Mouse (Mus musculus): ENCODE data around the gene Tmem121b. TPM values are rescaled to one million over a fixed set of nuclear protein-coding genes. Genes with fewer than 3 reads are reported as not detected.

The Tmem121b gene
- polyA plus RNA-seq, 1 experiment from 2014 or later, result 0.31 TPM

DNA sequence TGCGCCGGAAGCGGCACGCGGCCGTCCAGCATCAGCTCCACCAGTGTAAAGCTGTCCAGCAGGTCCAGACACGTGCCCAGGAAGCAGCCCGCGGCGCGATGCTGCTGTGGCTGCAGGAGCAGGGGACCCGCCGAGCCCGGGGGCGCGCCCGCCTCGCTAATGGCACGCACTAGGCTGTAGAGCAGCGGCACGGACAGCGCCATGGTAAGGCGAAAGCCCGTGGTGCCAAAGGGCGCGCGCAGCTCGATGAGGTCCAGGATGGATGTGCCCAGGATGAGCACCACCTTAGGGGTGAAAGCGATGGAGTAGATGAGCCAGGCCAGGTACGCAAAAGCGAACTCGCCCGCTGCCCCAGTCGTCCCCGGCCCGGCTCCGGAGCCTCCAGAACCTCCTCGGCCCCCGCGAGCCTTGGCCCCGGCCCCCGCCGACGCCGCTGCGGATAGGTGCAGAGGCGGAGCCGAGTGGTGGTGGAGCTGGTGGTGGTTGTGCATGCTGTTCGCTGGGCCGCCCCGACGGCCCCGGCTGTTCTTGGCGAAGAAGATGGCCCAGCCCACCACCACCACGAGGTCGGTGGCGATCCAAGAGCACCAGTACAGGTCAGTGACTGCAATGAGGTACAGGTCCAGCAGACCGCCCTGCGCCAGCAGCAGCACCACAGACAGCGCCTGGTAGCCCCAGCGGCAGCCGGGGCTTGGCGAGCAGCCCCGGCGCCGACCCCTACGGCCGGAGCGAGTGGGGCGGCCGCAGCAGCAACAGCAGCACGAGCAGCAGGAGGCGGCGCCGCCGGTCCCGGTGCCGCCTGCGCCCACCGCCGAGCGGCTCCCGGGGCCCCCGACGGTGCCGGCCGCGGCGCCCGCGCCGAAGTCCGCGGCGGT is 871 bp downstream of the Tmem121b start:
- no peak for DNase-seq (ENCODE audit: low spot score)

DNA sequence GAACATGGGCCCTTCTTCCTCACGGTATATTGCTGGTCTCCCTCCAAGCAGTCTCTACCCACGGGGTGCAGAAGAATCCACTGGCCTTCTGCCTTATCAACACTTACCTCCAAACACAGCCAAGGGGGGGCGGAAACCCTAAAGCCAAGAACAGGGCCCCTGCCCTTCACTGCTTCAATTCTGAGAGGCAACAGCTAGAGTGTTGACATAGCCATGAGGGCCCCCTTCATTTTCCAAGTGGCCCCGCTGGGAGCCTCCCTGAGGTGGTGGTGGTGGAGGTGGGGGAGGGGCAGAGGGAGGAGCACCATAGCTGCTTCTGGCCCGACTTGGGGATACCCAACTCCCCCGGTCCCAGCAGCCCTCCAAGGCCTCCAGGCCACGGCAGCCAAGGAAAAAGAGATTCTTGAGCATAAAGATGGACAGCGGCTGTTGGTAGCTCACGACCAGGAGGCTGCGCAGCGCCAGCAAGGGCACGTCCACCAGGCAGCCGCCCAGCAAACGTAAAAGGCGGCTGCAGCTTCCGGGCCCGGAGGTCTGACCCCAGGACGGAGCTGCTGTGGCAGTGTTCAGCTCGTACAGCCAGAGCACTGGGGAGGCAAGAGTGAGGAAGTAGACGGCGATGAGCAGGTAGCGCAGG is 1.6 kb downstream of the Tmem121b start:
- no peak for DNase-seq (ENCODE audit: low spot score)

DNA sequence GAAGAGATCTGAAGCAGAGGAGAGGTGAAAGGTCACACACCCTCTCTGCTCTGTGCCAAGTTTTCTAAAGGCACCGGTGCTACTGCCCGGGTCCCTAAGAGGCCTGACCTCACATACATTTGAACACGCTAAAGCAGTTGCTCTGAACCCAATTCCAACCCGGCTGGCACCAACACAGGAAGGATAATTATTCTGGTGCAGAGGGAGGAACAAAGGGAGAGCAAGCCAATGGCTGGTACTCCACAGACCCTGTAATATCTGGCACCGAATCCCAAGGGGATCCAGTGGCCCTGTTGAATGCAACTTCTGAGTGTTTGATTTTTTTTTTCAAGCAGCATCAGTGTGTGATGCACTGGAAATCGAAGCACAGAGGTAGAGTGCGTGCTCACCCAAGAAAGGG is 2.5 kb downstream of the Tmem121b start:
- DNase-seq (ENCODE audit: low spot score), result no peak

DNA sequence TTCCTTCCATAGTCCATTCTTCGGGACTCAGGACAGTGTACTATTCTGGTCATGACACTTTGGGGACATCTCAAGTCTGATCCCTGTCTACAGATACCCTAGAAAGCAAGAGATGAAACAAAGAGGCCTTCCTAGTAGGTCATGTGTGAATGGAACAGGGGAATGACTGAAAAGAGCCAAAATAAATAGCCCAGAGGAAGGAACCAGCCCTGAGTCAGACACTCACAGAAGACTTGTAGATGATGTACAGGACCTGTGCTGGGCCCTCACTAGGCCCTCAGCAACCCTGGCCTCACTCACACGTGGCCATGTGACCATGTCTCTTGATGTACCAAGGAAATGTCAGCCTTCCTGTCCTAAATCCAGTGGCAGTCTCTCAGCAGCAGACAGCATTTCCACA is 4.1 kb downstream of the Tmem121b start:
- no peak for DNase-seq (ENCODE audit: low spot score)

DNA sequence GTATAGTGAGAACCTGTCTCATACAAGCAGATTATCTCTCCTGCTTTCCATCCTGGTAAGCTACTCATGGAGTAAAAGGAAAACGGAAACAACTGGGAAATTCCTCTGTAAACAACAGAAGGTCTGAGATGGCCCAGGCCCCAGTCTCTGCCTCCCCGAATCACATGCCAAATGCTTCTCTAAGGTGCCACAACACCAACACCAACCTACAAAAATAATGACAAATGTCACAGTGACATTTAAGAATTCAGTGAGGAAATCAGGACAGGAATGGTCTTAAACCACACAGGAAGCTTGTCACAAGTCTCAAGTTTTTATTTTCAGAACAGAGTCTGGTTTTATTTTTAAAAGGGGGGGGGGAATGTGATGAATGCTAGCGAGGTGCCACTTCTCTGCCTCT is 5.0 kb downstream of the Tmem121b start:
- no peak for DNase-seq (ENCODE audit: low spot score)

DNA sequence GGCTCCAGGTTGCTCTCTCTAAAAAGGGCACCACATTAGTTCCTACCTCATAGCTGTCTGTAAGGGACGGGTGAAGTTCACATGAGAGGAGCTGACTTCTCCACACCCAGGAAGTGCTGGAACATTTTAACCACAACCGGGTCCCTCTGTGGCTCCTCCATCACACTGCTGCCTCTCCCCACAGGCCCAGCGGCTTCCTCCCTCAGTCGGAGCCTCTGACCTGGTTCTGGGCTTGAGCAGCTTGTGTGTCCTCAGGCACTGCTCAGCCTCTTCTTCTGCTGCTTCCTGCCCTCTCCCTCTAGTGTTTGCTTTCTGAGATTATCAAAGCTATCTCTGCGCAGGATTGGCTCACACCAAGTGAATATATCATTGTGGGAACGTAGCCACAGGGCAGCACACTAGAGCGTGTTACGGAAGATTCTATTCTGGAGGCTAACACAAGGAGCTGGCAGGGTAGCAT is 7.5 kb downstream of the Tmem121b start:
- peak; percentile 77 for DNase-seq (ENCODE audit: low spot score)

DNA sequence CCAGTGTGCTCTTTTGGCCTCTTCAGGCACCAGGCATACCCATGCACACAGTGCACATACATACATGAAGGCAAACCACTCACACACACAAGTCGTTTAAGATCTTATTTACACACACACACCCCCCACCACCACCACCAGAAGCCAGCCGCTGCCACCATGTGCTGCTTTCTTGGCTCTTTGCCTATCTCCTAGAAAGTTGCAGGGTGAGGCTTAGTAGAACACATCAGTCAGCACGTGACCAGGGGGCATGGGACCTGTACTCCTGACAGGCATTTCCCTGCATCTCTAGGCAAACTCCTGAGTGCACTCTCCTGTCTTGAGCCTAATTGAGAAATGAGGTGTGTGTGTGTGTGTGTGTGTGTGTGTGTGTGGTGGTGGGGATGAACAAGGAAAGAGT is 8.6 kb downstream of the Tmem121b start:
- DNase-seq (ENCODE audit: low spot score), result no peak

DNA sequence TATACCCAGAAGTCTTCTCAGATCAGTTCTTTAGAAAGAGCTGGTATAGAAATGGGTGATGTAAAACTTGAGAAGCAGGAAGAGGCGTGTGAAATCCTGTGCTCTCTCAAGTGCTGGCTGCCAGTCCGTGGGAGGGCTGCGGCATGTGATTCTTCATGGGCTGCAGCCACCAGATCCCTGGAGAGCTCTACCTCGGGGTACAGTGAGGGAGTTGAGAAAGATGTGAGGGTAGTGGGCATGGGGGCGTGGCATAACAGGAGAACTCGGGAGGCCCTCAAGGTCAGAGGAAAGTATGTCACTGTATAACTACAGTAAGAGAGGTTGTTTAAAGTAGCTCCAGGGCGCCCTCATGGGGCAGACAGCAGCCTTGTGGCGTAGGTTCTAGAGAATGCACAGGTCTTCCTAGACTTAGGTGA is 10.4 kb downstream of the Tmem121b start:
- peak; percentile 72 for DNase-seq (ENCODE audit: low spot score)

DNA sequence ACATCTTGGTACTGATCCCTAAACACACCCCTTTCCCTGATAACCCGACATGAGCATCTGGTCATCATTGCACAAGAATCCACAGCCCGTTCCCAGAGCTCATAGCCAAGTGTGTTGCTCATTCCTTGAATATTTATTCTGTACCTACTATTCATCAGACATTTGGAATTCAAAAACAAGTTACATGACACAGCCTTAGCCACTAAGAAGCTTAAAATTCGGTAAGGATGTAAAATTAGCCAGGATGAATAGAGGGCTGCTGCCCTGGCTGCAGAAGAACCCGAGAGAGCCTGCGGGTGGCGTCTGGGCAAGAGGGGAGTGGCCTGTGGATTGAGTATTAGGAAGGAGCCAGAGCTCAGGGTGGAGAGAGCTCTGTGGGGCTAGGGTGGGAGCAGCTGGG is 10.9 kb downstream of the Tmem121b start:
- DNase-seq (ENCODE audit: low spot score), result no peak

DNA sequence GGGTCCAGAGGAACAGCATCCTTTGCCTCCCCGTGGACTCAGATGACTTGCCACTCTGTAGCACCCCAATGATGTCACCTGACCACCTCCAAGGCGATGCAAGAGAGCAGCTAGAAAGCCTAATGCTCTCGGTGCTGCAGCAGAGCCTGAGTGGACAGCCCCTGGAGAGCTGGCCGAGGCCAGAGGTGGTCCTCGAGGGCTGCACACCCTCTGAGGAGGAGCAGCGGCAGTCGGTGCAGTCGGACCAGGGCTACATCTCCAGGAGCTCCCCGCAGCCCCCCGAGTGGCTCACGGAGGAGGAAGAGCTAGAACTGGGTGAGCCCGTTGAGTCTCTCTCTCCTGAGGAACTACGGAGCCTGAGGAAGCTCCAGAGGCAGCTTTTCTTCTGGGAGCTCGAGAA is 11.6 kb downstream of the Tmem121b start:
- DNase-seq (ENCODE audit: low spot score), result no peak

DNA sequence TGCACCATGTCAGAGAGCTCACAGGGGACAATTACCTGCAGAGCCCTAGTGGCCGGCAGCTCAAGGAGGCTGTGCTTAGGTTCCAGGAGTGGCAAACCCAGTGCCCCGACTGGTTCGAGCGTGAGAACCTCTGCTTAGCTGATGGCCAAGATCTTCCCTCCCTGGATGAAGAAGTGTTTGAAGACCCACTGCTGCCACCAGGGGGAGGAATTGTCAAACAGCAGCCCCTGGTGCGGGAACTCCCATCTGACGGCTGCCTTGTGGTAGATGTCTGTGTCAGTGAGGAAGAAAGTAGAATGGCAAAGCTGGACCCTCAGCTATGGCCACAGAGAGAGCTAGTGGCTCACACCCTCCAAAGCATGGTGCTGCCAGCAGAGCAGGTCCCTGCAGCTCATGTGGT is 12.1 kb downstream of the Tmem121b start:
- DNase-seq (ENCODE audit: low spot score), result peak; percentile 46

DNA sequence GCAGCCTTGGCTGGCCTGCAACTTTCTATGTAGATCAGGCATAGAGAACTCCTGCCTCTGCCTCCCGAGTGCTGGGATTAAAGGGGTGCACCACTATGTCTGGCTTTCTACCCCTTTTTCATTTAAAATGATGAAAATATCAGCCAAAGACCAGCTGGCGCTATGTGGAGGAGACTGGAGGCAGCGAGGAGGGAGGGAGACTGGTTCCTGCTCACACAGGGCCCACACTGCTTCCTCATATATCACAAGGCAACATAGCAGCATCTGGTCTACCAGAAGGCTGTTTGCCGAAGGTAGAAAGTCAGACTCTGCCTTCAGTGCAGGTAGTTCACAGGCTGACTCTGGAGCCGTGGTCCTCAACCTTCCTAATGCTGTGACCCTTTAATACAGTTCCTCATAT is 13.2 kb downstream of the Tmem121b start:
- no peak for DNase-seq (ENCODE audit: low spot score)

DNA sequence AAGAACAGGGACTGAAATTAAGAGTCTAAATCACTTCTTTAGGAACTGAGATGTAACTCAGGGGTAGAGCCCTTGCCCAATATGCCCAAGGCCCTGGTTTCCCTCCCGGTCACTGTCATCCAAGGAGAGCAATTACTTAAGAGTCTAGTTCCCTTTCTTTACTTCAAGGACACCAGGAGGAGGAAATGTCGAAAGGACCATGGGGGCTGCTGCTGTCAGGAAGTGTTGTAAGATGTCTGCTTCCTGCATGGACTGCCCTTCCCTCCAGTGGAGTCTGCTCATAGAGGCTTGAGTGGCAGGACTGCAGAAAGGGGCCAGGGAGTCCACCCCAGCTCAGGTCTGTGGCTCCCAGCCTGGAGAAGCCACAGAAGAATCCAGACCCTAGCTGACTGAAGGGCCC is 14.3 kb downstream of the Tmem121b start:
- DNase-seq (ENCODE audit: low spot score), result no peak

DNA sequence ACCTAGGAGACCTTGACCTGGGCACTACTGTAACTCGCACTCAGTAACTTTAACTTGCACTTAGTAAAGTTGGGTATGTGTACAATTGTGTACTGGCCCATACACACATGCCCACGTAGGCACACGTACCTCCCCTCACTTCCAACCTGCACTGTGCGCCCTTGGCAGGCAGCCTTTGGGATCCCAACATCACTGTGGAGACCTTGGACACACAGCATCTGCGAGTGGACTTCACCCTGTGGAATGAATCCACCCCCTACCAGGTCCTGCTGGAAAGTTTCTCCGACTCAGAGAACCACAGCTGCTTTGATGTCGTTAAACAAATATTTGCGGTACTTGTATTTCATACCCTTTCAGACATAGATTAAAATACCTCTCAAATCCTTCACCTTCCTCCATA is 18.3 kb downstream of the Tmem121b start:
- no peak for DNase-seq (ENCODE audit: low spot score)

DNA sequence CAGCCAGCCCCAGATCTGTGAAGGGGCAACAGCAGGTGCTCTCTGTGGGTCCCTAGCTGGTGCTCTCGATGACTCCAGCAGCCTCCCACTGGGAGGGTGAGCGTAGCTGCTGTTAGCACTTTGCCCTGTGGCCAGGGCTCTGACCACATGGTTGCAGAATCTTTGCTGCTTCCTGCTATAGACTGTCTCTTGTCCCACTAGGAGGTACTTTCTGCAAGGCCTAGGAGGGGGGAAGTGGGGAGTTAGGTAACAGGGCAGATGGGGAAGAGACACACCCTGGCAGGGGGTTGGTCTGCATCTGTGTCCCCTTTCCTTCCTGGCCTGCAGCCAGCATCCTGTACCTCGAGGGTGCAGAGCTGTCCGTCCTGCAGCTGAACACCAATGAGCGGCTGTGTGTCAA is 20.2 kb downstream of the Tmem121b start:
- no peak for DNase-seq (ENCODE audit: low spot score)

DNA sequence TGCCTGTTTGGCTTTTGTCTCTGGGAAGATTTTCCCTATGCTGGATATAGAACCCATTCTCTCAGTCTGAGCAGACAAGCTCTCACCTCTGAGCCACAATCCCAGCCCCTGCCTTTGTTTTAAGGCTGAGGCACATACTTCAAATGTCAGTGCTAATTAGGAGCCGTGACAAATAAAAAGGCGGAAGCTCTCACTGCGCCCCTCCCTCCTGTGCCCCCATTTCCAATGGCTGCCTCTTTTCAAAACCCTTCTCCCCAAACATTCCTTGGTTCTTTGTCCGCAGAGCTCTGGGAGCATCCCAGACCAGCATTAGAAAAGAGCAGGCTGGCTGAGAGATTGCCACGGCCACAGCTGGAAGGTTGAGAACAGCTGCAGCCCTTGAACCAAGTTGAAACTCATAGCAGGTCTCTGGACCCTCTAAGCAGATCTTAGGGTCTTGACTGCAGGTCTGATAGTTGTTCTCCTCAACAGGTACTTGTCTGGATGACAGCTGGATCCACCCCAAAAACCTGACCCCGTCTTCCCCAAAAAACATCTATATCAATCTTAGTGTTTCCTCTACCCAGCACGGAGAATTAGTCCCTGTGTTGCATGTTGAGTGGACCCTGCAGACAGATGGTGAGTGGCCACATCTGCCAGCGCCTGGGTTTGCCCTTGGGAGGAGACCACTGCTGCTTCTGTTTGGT is 21.0 kb downstream of the Tmem121b start:
- DNase-seq (ENCODE audit: low spot score), result no peak

DNA sequence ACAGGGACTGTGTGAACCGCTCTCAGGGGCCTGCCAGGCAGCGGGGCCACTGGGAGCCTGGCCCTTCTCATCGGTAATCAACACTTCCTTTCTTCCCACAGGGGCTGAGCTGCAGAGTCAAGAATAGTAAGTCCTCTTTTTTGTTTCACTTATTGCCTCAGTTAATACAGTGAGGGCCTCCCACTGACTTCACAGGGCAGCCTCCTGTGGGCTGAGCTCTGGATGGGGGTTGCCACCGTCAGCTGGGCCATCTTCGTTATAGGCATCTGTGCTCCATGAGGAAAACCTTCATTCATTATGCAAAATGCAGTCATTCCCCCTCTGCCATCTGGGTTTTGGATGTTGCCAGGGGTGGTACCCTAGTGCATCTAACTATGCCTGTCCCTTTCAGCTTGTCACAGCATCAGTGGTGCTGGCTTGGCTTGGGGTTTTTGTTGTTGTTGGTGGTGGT is 21.6 kb downstream of the Tmem121b start:
- no peak for DNase-seq (ENCODE audit: low spot score)

DNA sequence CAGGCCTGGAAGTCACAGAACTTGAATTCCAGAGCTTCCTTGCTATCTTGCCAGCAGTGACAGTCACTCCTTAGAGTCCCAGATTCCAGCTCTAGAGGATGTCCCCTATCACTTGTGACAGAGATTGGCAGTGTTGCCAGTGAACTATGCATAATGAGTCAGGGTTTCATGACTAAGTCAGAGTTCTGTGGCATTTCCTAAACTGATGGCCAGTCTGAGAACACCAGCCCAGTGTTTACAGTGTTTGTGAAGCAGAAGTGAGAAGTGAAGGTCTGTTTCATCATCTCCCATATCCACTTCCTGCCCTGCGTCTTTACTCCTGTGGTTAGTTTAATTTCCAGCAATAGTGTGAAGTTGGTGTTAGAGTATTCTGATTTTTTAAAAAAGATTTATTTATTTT is 22.9 kb downstream of the Tmem121b start:
- no peak for DNase-seq (ENCODE audit: low spot score)

DNA sequence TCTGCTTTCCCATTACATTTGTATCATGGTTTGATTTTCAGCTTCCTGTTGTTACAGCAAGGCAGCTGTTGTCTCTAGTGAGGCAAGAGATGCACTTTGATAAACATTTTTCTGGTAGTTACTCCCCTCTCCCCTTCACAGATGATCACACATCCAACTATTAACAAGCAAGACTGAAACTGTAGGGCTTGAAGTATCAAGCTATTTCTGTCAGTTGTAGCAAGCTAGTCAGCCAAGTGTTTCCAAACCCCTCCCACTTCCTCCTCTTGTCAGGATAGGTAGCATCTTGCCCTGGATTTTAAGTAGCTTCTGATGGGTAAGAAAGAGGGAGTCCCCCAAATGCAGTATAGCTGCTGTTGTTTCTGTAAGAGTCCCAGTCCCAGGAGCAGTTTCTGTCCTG is 23.8 kb downstream of the Tmem121b start:
- no peak for DNase-seq (ENCODE audit: low spot score)

DNA sequence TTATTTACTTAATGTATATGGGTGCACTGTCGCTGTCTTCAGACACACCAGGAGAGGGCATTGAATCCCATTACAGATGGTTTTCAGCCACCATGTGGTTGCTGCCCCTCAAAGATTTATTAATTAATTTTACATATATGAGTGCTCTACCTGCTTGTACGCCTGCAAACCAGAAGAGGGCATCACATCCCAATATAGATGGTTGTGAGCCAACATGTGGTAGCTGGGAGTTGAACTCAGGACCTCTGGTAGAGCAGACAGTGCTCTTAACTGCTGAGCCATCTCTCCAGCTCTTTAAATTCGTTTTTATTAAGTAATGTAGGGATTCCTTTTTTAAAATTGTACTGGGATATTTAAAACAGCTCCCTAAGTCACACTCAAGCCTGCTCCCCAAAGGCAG is 24.3 kb downstream of the Tmem121b start:
- DNase-seq (ENCODE audit: low spot score), result no peak

DNA sequence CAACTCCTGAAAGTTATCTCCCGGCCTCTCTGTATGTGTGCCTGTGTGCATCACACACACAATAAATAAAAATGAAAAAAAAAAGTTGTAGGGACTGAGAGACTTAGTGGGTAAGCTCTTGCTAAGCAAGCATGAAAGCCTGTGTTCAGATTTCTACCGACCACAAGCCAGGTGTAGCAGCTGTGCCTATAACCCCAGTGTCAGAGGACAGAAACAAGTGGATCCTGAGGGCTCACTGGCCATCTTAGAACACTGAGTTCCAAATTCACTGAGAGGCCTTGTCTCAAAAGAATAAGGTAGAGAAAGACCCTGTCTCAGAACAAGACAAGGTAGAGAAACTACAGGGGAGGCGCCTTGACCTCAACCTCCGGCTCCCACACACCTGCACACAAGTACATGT is 25.3 kb downstream of the Tmem121b start:
- DNase-seq (ENCODE audit: low spot score), result peak; percentile 54

DNA sequence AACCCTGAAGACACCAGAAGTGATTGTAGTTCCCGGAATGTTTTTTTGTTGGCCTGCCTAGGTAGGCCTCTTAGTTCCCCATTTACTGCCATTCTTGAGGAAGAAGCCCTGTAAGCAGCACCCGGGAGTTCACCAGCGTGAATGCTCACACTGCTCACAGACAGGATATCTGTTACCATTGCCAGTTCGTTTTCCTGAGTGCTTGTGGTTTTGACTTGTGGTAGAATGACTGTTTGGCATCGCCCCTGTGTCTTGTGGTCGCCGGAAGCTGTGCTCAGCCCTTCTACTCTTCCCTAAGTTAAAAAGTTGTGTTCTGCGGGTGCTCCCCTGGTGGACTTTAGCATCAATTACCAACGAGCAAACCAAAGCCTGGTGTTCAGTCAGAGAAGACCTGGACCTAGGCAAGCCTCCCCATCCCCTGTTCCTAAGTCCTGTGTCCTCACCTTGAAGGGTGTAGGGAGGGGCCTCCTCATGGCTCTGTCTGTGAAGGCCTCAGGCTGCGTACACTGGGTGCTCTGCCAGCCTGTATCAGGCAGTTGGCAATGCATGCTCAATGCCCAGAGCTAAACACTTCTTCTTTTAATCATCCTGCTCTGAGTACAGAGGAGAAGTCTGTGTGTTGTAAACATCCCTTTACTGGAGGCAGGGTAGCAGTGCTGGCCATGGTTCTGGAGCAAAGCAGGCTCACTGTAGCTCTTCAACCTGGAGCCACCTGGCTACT is 26.8 kb downstream of the Tmem121b start:
- DNase-seq (ENCODE audit: low spot score), result peak; percentile 87

All from thymus, postnatal 0 days (tissue).